In the genomic region with DNA sequence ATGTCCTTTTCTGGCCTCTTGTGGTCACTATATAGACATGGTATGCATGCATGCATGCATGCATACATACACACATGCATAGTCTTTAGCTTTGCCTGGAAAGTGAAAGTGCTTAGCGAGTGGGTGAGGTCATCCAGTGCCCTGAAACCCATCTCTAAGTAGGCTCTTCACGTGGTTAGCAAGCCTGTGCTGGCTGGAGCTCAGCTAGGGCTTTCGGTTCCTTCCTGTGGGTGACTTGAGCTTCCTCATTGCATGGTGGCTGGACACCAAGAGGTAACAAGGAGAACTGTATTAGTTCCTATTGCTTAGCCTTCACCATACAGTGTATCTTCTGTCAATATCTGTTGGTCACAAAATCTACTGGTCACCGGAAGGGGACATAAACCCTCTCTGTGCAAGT, we compare ENCODE assay signal across 14 mouse cellular contexts. TPM values are rescaled to one million over a fixed set of nuclear protein-coding genes. Genes with fewer than 3 reads are reported as not detected.
A peak's percentile ranks its signal among the peaks of the same experiment; 100 is the strongest.
DNase-seq lines count a peak whose midpoint lies in the region; ATAC-seq and TF ChIP-seq lines count a peak whose summit lies in the region.
"Had no signal": no experiment of that assay in that cellular context is flagged by ENCODE, and none has a peak within 500 bp of the region (broad histone marks: within the 10 kb centered on the region; RNA-seq: fewer than 3 reads in every experiment).

No protein-coding gene starts in this region.

- H3K36me3 ChIP-seq in heart, embryonic 12.5 days: no peaks in the 10 kb centered on the region
- no peaks in the 10 kb centered on the region for H3K36me3 ChIP-seq in stomach, embryonic 16.5 days (ENCODE audit: control insufficient read depth, insufficient read depth, low read length)
- H3K36me3 ChIP-seq in stomach, postnatal 0 days (ENCODE audit: control insufficient read depth, insufficient read depth, low read length): no peaks in the 10 kb centered on the region
- no peaks in the 10 kb centered on the region for H3K36me3 ChIP-seq in splenic B cell, adult 2 months (ENCODE audit: control insufficient read depth, insufficient read depth, low read length, poor library complexity, severe bottlenecking)
- no peaks in the 10 kb centered on the region for H3K36me3 ChIP-seq in hindbrain, embryonic 10.5 days
- H3K36me3 ChIP-seq: hindbrain, embryonic 12.5 days had no signal

- H3K4me1 ChIP-seq in heart, embryonic 12.5 days (replicated peaks): peaks cover 10% of the 10 kb centered on the region; the same call in 1 of the 2 replicates
- H3K4me1 ChIP-seq in stomach, embryonic 16.5 days (ENCODE audit: control insufficient read depth, insufficient read depth, low read length): no peaks in the 10 kb centered on the region
- no peaks in the 10 kb centered on the region for H3K4me1 ChIP-seq in stomach, postnatal 0 days (replicated peaks; ENCODE audit: control insufficient read depth, insufficient read depth)
- peaks cover 33% of the 10 kb centered on the region for H3K4me1 ChIP-seq in hindbrain, embryonic 10.5 days (replicated peaks)

- H3K4me3 ChIP-seq in heart, embryonic 12.5 days: no peak overlapping the region
- H3K4me3 ChIP-seq in stomach, embryonic 16.5 days (replicated peaks; ENCODE audit: low read length): no peak overlapping the region
- no peak overlapping the region for H3K4me3 ChIP-seq in stomach, postnatal 0 days (ENCODE audit: low read depth, low read length)
- no peak overlapping the region for H3K4me3 ChIP-seq in hindbrain, embryonic 10.5 days
- H3K4me3 ChIP-seq: erythroblast, embryonic 14.5 days; heart, adult 2 months; hindbrain, embryonic 12.5 days had no signal

- H3K9ac ChIP-seq in heart, embryonic 12.5 days: no peak overlapping the region
- H3K9ac ChIP-seq in stomach, embryonic 16.5 days (ENCODE audit: low read length): no peak overlapping the region
- H3K9ac ChIP-seq in stomach, postnatal 0 days (ENCODE audit: low read length): no peak overlapping the region
- H3K9ac ChIP-seq: hindbrain, embryonic 12.5 days had no signal

- no peak overlapping the region for H3K4me2 ChIP-seq in heart, embryonic 12.5 days
- H3K4me2 ChIP-seq in stomach, embryonic 16.5 days (ENCODE audit: low read depth, low read length): no peak overlapping the region
- no peak overlapping the region for H3K4me2 ChIP-seq in stomach, postnatal 0 days (replicated peaks; ENCODE audit: low read depth)
- H3K4me2 ChIP-seq: hindbrain, embryonic 12.5 days had no signal

- no peak for TF ChIP-seq CTCF in stomach, postnatal 0 days (IDR thresholded peaks at IDR 0.05; ENCODE audit: low read depth)

- no peak for ATAC-seq in heart, embryonic 12.5 days (ENCODE audit: insufficient number of reproducible peaks, low FRiP score)
- peak; percentile 5; the same call in 1 of the 2 replicates for ATAC-seq in stomach, embryonic 16.5 days (ENCODE audit: insufficient read depth, low FRiP score)
- ATAC-seq in stomach, postnatal 0 days (ENCODE audit: low FRiP score, low TSS enrichment): no peak
- peak; percentile 99 for ATAC-seq in megakaryocyte, adult 5-6 weeks (ENCODE audit: poor library complexity, severe bottlenecking)
- ATAC-seq: activated CD4-positive, CD25-positive, alpha-beta regulatory T cell, adult 4 months had no signal

- H3K27ac ChIP-seq in heart, embryonic 12.5 days (ENCODE audit: poor library complexity, severe bottlenecking): no peak overlapping the region
- H3K27ac ChIP-seq in stomach, embryonic 16.5 days (ENCODE audit: low read length): no peak overlapping the region
- no peak overlapping the region for H3K27ac ChIP-seq in stomach, postnatal 0 days (replicated peaks)
- H3K27ac ChIP-seq in hindbrain, embryonic 10.5 days: no peak overlapping the region
- H3K27ac ChIP-seq: heart, adult 2 months; hindbrain, embryonic 12.5 days had no signal

- peak; percentile 6 to 61 for DNase-seq in heart, adult 18-20 months
- no peak for DNase-seq in stomach, postnatal 0 days (ENCODE audit: low spot score)
- DNase-seq in splenic B cell, adult 2 months (ENCODE audit: low read depth, low spot score): peak; percentile 89
- DNase-seq in frontal cortex, postnatal 36 days (ENCODE audit: low spot score in 2 of 2): no peak
- DNase-seq in hindbrain, embryonic 10.5 days (ENCODE audit: low spot score): no peak
- DNase-seq: cerebellum, adult 11-12 months; thymus, postnatal 14 days had no signal

- 65% methylated on average over 4 of the region's 4 CpGs for WGBS in heart, embryonic 12.5 days
- 69% methylated on average over 4 of the region's 4 CpGs for WGBS in stomach, embryonic 16.5 days
- WGBS in stomach, postnatal 0 days: 62% methylated on average over 4 of the region's 4 CpGs
- 80% methylated on average over 4 of the region's 4 CpGs for WGBS in hindbrain, embryonic 10.5 days

- no peak for TF ChIP-seq EP300 in stomach, postnatal 0 days (optimal IDR thresholded peaks at IDR 0.05)

- H3K27me3 ChIP-seq in heart, embryonic 12.5 days (replicated peaks): peaks cover 48% of the 10 kb centered on the region
- H3K27me3 ChIP-seq in stomach, embryonic 16.5 days (ENCODE audit: control insufficient read depth, insufficient read depth, low read length): no peaks in the 10 kb centered on the region
- H3K27me3 ChIP-seq in stomach, postnatal 0 days (ENCODE audit: control insufficient read depth, insufficient read depth, low read length): no peaks in the 10 kb centered on the region
- H3K27me3 ChIP-seq in splenic B cell, adult 2 months (ENCODE audit: control insufficient read depth, insufficient read depth, low read length, poor library complexity, severe bottlenecking): peaks cover 2% of the 10 kb centered on the region; the same call in 1 of the 2 replicates
- peaks cover 14% of the 10 kb centered on the region; the same call in 1 of the 2 replicates for H3K27me3 ChIP-seq in hindbrain, embryonic 10.5 days (ENCODE audit: insufficient read depth, poor library complexity, severe bottlenecking)
- H3K27me3 ChIP-seq: hindbrain, embryonic 12.5 days had no signal

- H3K9me3 ChIP-seq in heart, embryonic 12.5 days (replicated peaks): no peaks in the 10 kb centered on the region
- no peaks in the 10 kb centered on the region for H3K9me3 ChIP-seq in stomach, embryonic 16.5 days (replicated peaks; ENCODE audit: control insufficient read depth, low read length)
- no peaks in the 10 kb centered on the region for H3K9me3 ChIP-seq in stomach, postnatal 0 days (ENCODE audit: control insufficient read depth, low read length)
- H3K9me3 ChIP-seq in hindbrain, embryonic 10.5 days: no peaks in the 10 kb centered on the region
- H3K9me3 ChIP-seq: hindbrain, embryonic 12.5 days had no signal

RNA-seq across cellular contexts. Expression of a gene that starts 33.0 kb away (rescaled TPM):
- not detected for total RNA-seq in heart, adult 18-20 months (2021)
- 0.23 and 0.86 TPM in 2 replicates for polyA plus RNA-seq in heart, embryonic 12.5 days (2016; fragmentation: Nextera tagmentation; extraction: Ambion mirVana)
- 2.2 and 2.6 TPM in 2 replicates for polyA plus RNA-seq in stomach, embryonic 16.5 days (2015; fragmentation: Nextera tagmentation; extraction: Ambion mirVana)
- polyA plus RNA-seq in stomach, postnatal 0 days (2015; fragmentation: Nextera tagmentation; extraction: Ambion mirVana): 0.50 and 0.58 TPM in 2 replicates
- total RNA-seq in megakaryocyte, adult 5-6 weeks (2015): not detected in 2 replicates
- total RNA-seq in megakaryocyte, adult 5-6 weeks (2017): not detected in 2 replicates
- polyA plus RNA-seq in hindbrain, embryonic 10.5 days (2016; fragmentation: Nextera tagmentation; extraction: Ambion mirVana): 4.8 and 4.9 TPM in 2 replicates

Comparison
In these comparisons a context has a peak if more than half of its experiments do, and no peak if none do; other contexts are left out.
1. ATAC-seq: peak in stomach, embryonic 16.5 days (single experiment) and megakaryocyte, adult 5-6 weeks (single experiment); none in heart, embryonic 12.5 days (single experiment) and stomach, postnatal 0 days (single experiment).
2. DNase-seq: peak in heart, adult 18-20 months (2 of 2) and splenic B cell, adult 2 months (single experiment); none in stomach, postnatal 0 days (single experiment), frontal cortex, postnatal 36 days (0 of 2) and hindbrain, embryonic 10.5 days (single experiment).